9 mouse cellular contexts compared by ENCODE assay signal in the genomic region with DNA sequence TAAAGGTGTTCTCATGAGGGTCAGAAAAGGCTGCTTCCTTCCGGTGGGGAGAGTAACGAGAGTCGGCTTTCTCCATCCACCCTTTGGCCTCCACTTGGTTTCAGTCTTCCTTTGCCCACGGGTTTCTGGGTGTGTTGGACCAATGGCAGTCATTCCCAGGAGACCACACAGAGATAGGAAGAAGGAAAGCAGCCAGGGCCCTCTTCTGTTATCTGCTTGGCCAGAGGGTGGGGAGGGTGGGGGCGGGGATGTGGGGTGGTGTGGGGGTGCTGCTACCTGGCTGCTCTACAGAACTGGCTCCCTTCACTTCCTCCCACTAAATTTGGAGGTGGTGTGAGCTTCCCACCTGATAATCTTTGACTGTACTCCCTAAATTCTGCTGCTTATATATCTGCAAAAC. TPM values are rescaled to one million over a fixed set of nuclear protein-coding genes. Genes with fewer than 3 reads are reported as not detected.
DNase-seq lines count a peak whose midpoint lies in the region; ATAC-seq lines count a peak whose summit lies in the region.
"Had no signal": no experiment of that assay in that cellular context is flagged by ENCODE, and none has a peak within 500 bp of the region (broad histone marks: within the 10 kb centered on the region; RNA-seq: fewer than 3 reads in every experiment).

No protein-coding gene starts in this region.

- peak overlapping the region; percentile 99; the same call in 1 of the 2 replicates for H3K4me2 ChIP-seq in kidney, embryonic 15.5 days
- H3K4me2 ChIP-seq in heart, embryonic 14.5 days (ENCODE audit: low read length), result peak overlapping the region; percentile 90
- peak overlapping the region; percentile 99 for H3K4me2 ChIP-seq in limb, embryonic 13.5 days (replicated peaks)
- peak overlapping the region; percentile 93 for H3K4me2 ChIP-seq in neural tube, embryonic 12.5 days (replicated peaks)

- peaks cover 26% of the 10 kb centered on the region for H3K4me1 ChIP-seq in kidney, embryonic 15.5 days
- peaks cover 11 to 25% of the 10 kb centered on the region in 2 experiments for H3K4me1 ChIP-seq in heart, embryonic 14.5 days (ENCODE audit: control insufficient read depth in 2 of 2, insufficient read depth in 2 of 2, low read length in 2 of 2)
- peaks cover 23% of the 10 kb centered on the region for H3K4me1 ChIP-seq in limb, embryonic 13.5 days
- peaks cover 27% of the 10 kb centered on the region for H3K4me1 ChIP-seq in neural tube, embryonic 12.5 days

- no peaks in the 10 kb centered on the region for H3K36me3 ChIP-seq in kidney, embryonic 15.5 days
- H3K36me3 ChIP-seq in heart, embryonic 14.5 days (ENCODE audit: control insufficient read depth, insufficient read depth, low read length), result no peaks in the 10 kb centered on the region
- no peaks in the 10 kb centered on the region for H3K36me3 ChIP-seq in limb, embryonic 13.5 days
- H3K36me3 ChIP-seq in neural tube, embryonic 12.5 days, result no peaks in the 10 kb centered on the region

- ATAC-seq in kidney, embryonic 15.5 days (replicated peaks; ENCODE audit: low FRiP score), result no peak
- no peak for ATAC-seq in heart, embryonic 14.5 days (ENCODE audit: insufficient number of reproducible peaks, insufficient read depth, low FRiP score, low read depth)
- no peak for ATAC-seq in limb, embryonic 13.5 days (ENCODE audit: low FRiP score, low read depth)
- ATAC-seq in neural tube, embryonic 12.5 days (ENCODE audit: low FRiP score, low read depth), result no peak
- ATAC-seq: activated CD4-positive, CD25-positive, alpha-beta regulatory T cell, adult 4 months had no signal

- 35% methylated on average over 5 of the region's 5 CpGs for WGBS in kidney, embryonic 15.5 days
- 6% methylated on average over 5 of the region's 5 CpGs for WGBS in heart, embryonic 14.5 days
- 15% methylated on average over 5 of the region's 5 CpGs for WGBS in limb, embryonic 13.5 days
- WGBS in neural tube, embryonic 12.5 days, result 36% methylated on average over 5 of the region's 5 CpGs

- no peak for DNase-seq in kidney, postnatal 4 days
- DNase-seq in left cerebral cortex, adult 9 months (ENCODE audit: low spot score in 2 of 2), result no peak
- DNase-seq in adrenal gland, adult 8-10 months, result no peak
- no peak for DNase-seq in cerebellum, postnatal 25 days

- H3K4me3 ChIP-seq in kidney, embryonic 15.5 days (replicated peaks), result no peak overlapping the region
- H3K4me3 ChIP-seq in heart, embryonic 14.5 days (ENCODE audit: control insufficient read depth in 1 of 2, insufficient read depth in 1 of 2, low read depth in 1 of 2, low read length in 2 of 2), result peak overlapping the region in 1 of 2 experiments; percentile 84; a peak in 1 of 4 replicates
- H3K4me3 ChIP-seq in limb, embryonic 13.5 days, result no peak overlapping the region
- H3K4me3 ChIP-seq in neural tube, embryonic 12.5 days, result no peak overlapping the region

- H3K27ac ChIP-seq in kidney, embryonic 15.5 days, result no peak overlapping the region
- no peak overlapping the region; a peak in 1 of 4 replicates for H3K27ac ChIP-seq in heart, embryonic 14.5 days (replicated peaks in 1 of 2; ENCODE audit: control insufficient read depth in 1 of 2, insufficient read depth in 1 of 2, low read depth in 2 of 2, low read length in 2 of 2)
- no peak overlapping the region for H3K27ac ChIP-seq in limb, embryonic 13.5 days
- no peak overlapping the region for H3K27ac ChIP-seq in neural tube, embryonic 12.5 days

- no peak overlapping the region for H3K9ac ChIP-seq in kidney, embryonic 15.5 days
- no peak overlapping the region for H3K9ac ChIP-seq in heart, embryonic 14.5 days (ENCODE audit: low read length)
- no peak overlapping the region for H3K9ac ChIP-seq in limb, embryonic 13.5 days
- H3K9ac ChIP-seq in neural tube, embryonic 12.5 days, result no peak overlapping the region

- no peaks in the 10 kb centered on the region for H3K27me3 ChIP-seq in kidney, embryonic 15.5 days
- H3K27me3 ChIP-seq in heart, embryonic 14.5 days (ENCODE audit: control insufficient read depth, insufficient read depth, low read length), result no peaks in the 10 kb centered on the region
- peaks cover 13% of the 10 kb centered on the region for H3K27me3 ChIP-seq in limb, embryonic 13.5 days
- H3K27me3 ChIP-seq in neural tube, embryonic 12.5 days (replicated peaks), result no peaks in the 10 kb centered on the region

- no peaks in the 10 kb centered on the region for H3K9me3 ChIP-seq in kidney, embryonic 15.5 days (replicated peaks)
- H3K9me3 ChIP-seq in heart, embryonic 14.5 days (ENCODE audit: control insufficient read depth, low read length), result no peaks in the 10 kb centered on the region
- H3K9me3 ChIP-seq in limb, embryonic 13.5 days, result no peaks in the 10 kb centered on the region
- H3K9me3 ChIP-seq in neural tube, embryonic 12.5 days, result no peaks in the 10 kb centered on the region

RNA-seq across cellular contexts. Expression of a gene that starts 1.2 kb away (rescaled TPM):
- polyA plus RNA-seq in kidney, embryonic 15.5 days (2015; fragmentation: Nextera tagmentation; extraction: Ambion mirVana), result 17.6 and 21.1 TPM in 2 replicates
- 53.2 and 54.8 TPM in 2 replicates for polyA plus RNA-seq in heart, embryonic 14.5 days (2014; fragmentation: Nextera tagmentation; extraction: Ambion mirVana)
- polyA plus RNA-seq in limb, embryonic 13.5 days (2015; fragmentation: Nextera tagmentation; extraction: Ambion mirVana), result 16.9 and 18.4 TPM in 2 replicates
- 41.0 and 42.8 TPM in 2 replicates for polyA plus RNA-seq in neural tube, embryonic 12.5 days (2016; fragmentation: Nextera tagmentation; extraction: Ambion mirVana)
- 10 to 100 TPM; 10.2 to 16.4 (median 13.9) TPM for total RNA-seq in adrenal gland, adult 8-10 months (2022)

RNA-seq across cellular contexts. Expression of a gene that starts 31.0 kb away (rescaled TPM):
- polyA plus RNA-seq in kidney, embryonic 15.5 days (2015; fragmentation: Nextera tagmentation; extraction: Ambion mirVana), result 12.1 and 13.1 TPM in 2 replicates
- polyA plus RNA-seq in heart, embryonic 14.5 days (2014; fragmentation: Nextera tagmentation; extraction: Ambion mirVana), result 4.5 and 4.6 TPM in 2 replicates
- 11.3 and 12.7 TPM in 2 replicates for polyA plus RNA-seq in limb, embryonic 13.5 days (2015; fragmentation: Nextera tagmentation; extraction: Ambion mirVana)
- polyA plus RNA-seq in neural tube, embryonic 12.5 days (2016; fragmentation: Nextera tagmentation; extraction: Ambion mirVana), result 23.4 and 26.5 TPM in 2 replicates
- 10 to 100 TPM in 1 of 4 experiments, 1 to 10 TPM in 3; 2.8 to 10.6 (median 4.9) TPM for total RNA-seq in adrenal gland, adult 8-10 months (2022)

RNA-seq across cellular contexts. Expression of a gene that starts 49.6 kb away (rescaled TPM):
- polyA plus RNA-seq in kidney, embryonic 15.5 days (2015; fragmentation: Nextera tagmentation; extraction: Ambion mirVana), result 44.7 and 48.9 TPM in 2 replicates
- 30.2 and 32.2 TPM in 2 replicates for polyA plus RNA-seq in heart, embryonic 14.5 days (2014; fragmentation: Nextera tagmentation; extraction: Ambion mirVana)
- 38.7 and 39.9 TPM in 2 replicates for polyA plus RNA-seq in limb, embryonic 13.5 days (2015; fragmentation: Nextera tagmentation; extraction: Ambion mirVana)
- polyA plus RNA-seq in neural tube, embryonic 12.5 days (2016; fragmentation: Nextera tagmentation; extraction: Ambion mirVana), result 55.9 and 60.8 TPM in 2 replicates
- 10 to 100 TPM; 45.2 to 68.6 (median 63.7) TPM for total RNA-seq in adrenal gland, adult 8-10 months (2022)
